Mouse (Mus musculus) liver, postnatal 0 days (tissue): ENCODE results near the gene Mogat2. TPM values are rescaled to one million over a fixed set of nuclear protein-coding genes. Genes with fewer than 3 reads are reported as not detected.
A peak's percentile ranks its signal among the peaks of the same experiment; 100 is the strongest.

Source experiments
- ATAC-seq: fragments of 200-750 bp; cut with Nextera tagmentation; 2 replicates; pipeline ENCODE4 v1.8.0; 2017; ENCODE audit warnings: mild to moderate bottlenecking, moderate library complexity
- DNase-seq: peaks from one replicate; pipeline ENCODE4 v3.0.0-alpha.2; 2016
- H3K27ac ChIP-seq: fragments of 300-500 bp; sonication (generic); 2 replicates; pipeline ENCODE4 v1.5.1; 2014; ENCODE audit warnings: antibody characterized with exemption, moderate library complexity, mild to moderate bottlenecking, low read depth
- H3K27me3 ChIP-seq: fragments of 300-500 bp; sonication (generic); 2 replicates; pipeline ENCODE4 v1.6.1; 2014; ENCODE audit warnings: low read length, control low read depth, mixed read lengths; ENCODE audit not compliant: insufficient read depth
- H3K36me3 ChIP-seq: fragments of 300-500 bp; sonication (generic); replicated peaks from 2 replicates; pipeline ENCODE4 v1.6.1; 2014; ENCODE audit warnings: mild to moderate bottlenecking, control low read depth, low read length, moderate library complexity, mixed read lengths; ENCODE audit not compliant: insufficient read depth
- H3K4me1 ChIP-seq: fragments of 300-500 bp; sonication (generic); 2 replicates; pipeline ENCODE4 v1.6.1; 2014; ENCODE audit warnings: antibody characterized with exemption, mild to moderate bottlenecking, control low read depth; ENCODE audit not compliant: insufficient read depth
- H3K4me2 ChIP-seq: fragments of 300-500 bp; sonication (generic); 2 replicates; pipeline ENCODE4 v1.6.1; 2014; ENCODE audit warnings: low read depth, mild to moderate bottlenecking, low read length, moderate library complexity, mixed read lengths
- H3K4me3 ChIP-seq: fragments of 300-500 bp; sonication (generic); 2 replicates; pipeline ENCODE4 v1.5.1; 2014; ENCODE audit warnings: low read depth, low read length
- H3K9ac ChIP-seq: fragments of 300-500 bp; sonication (generic); replicated peaks from 2 replicates; pipeline ENCODE4 v1.6.1; 2014; ENCODE audit warnings: mild to moderate bottlenecking, moderate library complexity
- H3K9me3 ChIP-seq: fragments of 300-500 bp; sonication (generic); 2 replicates; pipeline ENCODE4 v1.6.1; 2016; ENCODE audit warnings: mild to moderate bottlenecking, control low read depth, low read length, mixed read lengths
- CTCF ChIP-seq: sonication (generic); IDR thresholded peaks from 2 replicates; pipeline ENCODE4 v1.5.1; 2016; ENCODE audit warnings: antibody characterized with exemption, low read depth
- EP300 ChIP-seq: IDR thresholded peaks from 2 replicates; pipeline ENCODE4 v1.6.1; 2016; ENCODE audit warnings: antibody characterized with exemption, low read depth, mild to moderate bottlenecking
- WGBS: fragments of 180-500 bp; shearing (Covaris S2); extraction: QIAGEN DNeasy Blood & Tissue Kit; methylation state at CpG from one replicate; pipeline ENCODE4 v1.1.7; 2014; ENCODE audit not compliant: insufficient replicate concordance; 5-methylcytosine and 5-hydroxymethylcytosine counted together
- polyA plus RNA-seq: library from polyadenylated mRNA; unstranded; fragments of >200 nt; fragmentation: Nextera tagmentation; extraction: Ambion mirVana; gene quantifications from 2 replicates; pipeline ENCODE4 v1.2.1, GENCODE M21; 2015

Gene Mogat2
- polyA plus RNA-seq, 1 experiment from 2014 or later: 4.0 TPM

GRCm38 (mm10) chr7:99198811-99199210 is 39.6 kb downstream of the Mogat2 start:
- H3K9ac ChIP-seq: no peak overlapping the region
- 64% methylated on average over 2 of the region's 2 CpGs for WGBS
- TF ChIP-seq EP300: no peak
- no peak for TF ChIP-seq CTCF
- DNase-seq (no peak), ATAC-seq (peak; percentile 57)
- no peaks in the 10 kb centered on the region for H3K36me3 ChIP-seq
- no peak overlapping the region for H3K4me3 ChIP-seq
- H3K4me1 ChIP-seq: peaks cover 35% of the 10 kb centered on the region
- H3K4me2 ChIP-seq: no peak overlapping the region
- peak overlapping the region; percentile 20; the same call in 1 of the 2 replicates for H3K27ac ChIP-seq
- H3K9me3 ChIP-seq: no peaks in the 10 kb centered on the region
- H3K27me3 ChIP-seq: no peaks in the 10 kb centered on the region

GRCm38 (mm10) chr7:99194511-99194910 is 43.9 kb downstream of the Mogat2 start:
- no peak overlapping the region for H3K4me2 ChIP-seq
- H3K27ac ChIP-seq: 0 out of 2 replicates have a peak overlapping the region, but pooled peaks have one; percentile 34
- no peaks in the 10 kb centered on the region for H3K27me3 ChIP-seq
- no peak overlapping the region for H3K9ac ChIP-seq
- TF ChIP-seq CTCF (no peak), EP300 (no peak)
- no peak overlapping the region for H3K4me3 ChIP-seq
- ATAC-seq (peak; percentile 33; the same call in 1 of the 2 replicates), DNase-seq (no peak)
- no peaks in the 10 kb centered on the region for H3K9me3 ChIP-seq
- H3K36me3 ChIP-seq: no peaks in the 10 kb centered on the region
- 48% methylated on average over 2 of the region's 2 CpGs for WGBS
- H3K4me1 ChIP-seq: peaks cover 32% of the 10 kb centered on the region

GRCm38 (mm10) chr7:99193926-99194325 is 44.5 kb downstream of the Mogat2 start:
- DNase-seq: no peak
- Histone ChIP-seq H3K9ac (no peak overlapping the region), H3K4me1 (peaks cover 32% of the 10 kb centered on the region), H3K27me3 (no peaks in the 10 kb centered on the region), H3K27ac (0 out of 2 replicates have a peak overlapping the region, but pooled peaks have one; percentile 34), H3K4me3 (no peak overlapping the region), H3K9me3 (no peaks in the 10 kb centered on the region), H3K4me2 (no peak overlapping the region), H3K36me3 (no peaks in the 10 kb centered on the region)
- 60% methylated on average over 4 of the region's 4 CpGs for whole genome bisulfite sequencing
- ATAC-seq: no peak
- TF ChIP-seq CTCF: no peak
- no peak for TF ChIP-seq EP300

GRCm38 (mm10) chr7:99191411-99191810 is 47.0 kb downstream of the Mogat2 start:
- no peak overlapping the region for H3K9ac ChIP-seq
- peak; percentile 25; the same call in 1 of the 2 replicates for ATAC-seq
- DNase-seq: no peak
- H3K4me1 ChIP-seq: peaks cover 51% of the 10 kb centered on the region
- H3K27ac ChIP-seq: peak overlapping the region; percentile 77
- H3K4me2 ChIP-seq: no peak overlapping the region
- no peaks in the 10 kb centered on the region for H3K36me3 ChIP-seq
- H3K27me3 ChIP-seq: no peaks in the 10 kb centered on the region
- H3K9me3 ChIP-seq: no peaks in the 10 kb centered on the region
- TF ChIP-seq CTCF (no peak), EP300 (no peak)
- H3K4me3 ChIP-seq: no peak overlapping the region

GRCm38 (mm10) chr7:99189885-99190284 is 48.5 kb downstream of the Mogat2 start:
- H3K4me2 ChIP-seq: peak overlapping the region; percentile 20; the same call in 1 of the 2 replicates
- H3K9ac ChIP-seq: no peak overlapping the region
- no peak for ATAC-seq
- H3K9me3 ChIP-seq: no peaks in the 10 kb centered on the region
- peaks cover 47% of the 10 kb centered on the region for H3K4me1 ChIP-seq
- no peaks in the 10 kb centered on the region for H3K36me3 ChIP-seq
- TF ChIP-seq CTCF: no peak
- TF ChIP-seq EP300: no peak
- WGBS: 35% methylated on average over 5 of the region's 5 CpGs
- no peak overlapping the region for H3K4me3 ChIP-seq
- DNase-seq: no peak
- peak overlapping the region; percentile 76 for H3K27ac ChIP-seq
- H3K27me3 ChIP-seq: no peaks in the 10 kb centered on the region

- ATAC-seq (peak; percentile 73), DNase-seq (peak; percentile 50)
- 46% methylated on average over 6 of the region's 6 CpGs for WGBS
- Histone ChIP-seq H3K4me3 (no peak overlapping the region), H3K4me2 (peak overlapping the region; percentile 20), H3K27ac (peak overlapping the region; percentile 76), H3K9me3 (no peaks in the 10 kb centered on the region), H3K9ac (0 out of 2 replicates have a peak overlapping the region, but pooled peaks have one; percentile 3), H3K27me3 (no peaks in the 10 kb centered on the region), H3K4me1 (peaks cover 47% of the 10 kb centered on the region), H3K36me3 (no peaks in the 10 kb centered on the region)
- 0 out of 2 replicates have a peak, but pooled peaks have one; percentile 34 for TF ChIP-seq EP300
- no peak for TF ChIP-seq CTCF
These were observed 49.8 kb downstream of the Mogat2 start for GRCm38 (mm10) chr7:99188630-99189029.
